Mouse (Mus musculus) heart, adult 10 weeks (tissue): Measurements from ENCODE around the gene Ogdh. TPM values are rescaled to one million over a fixed set of nuclear protein-coding genes. Genes with fewer than 3 reads are reported as not detected.

Source experiments
- polyA plus RNA-seq: library from polyadenylated mRNA; stranded (reverse); fragments of 350-450 nt; fragmentation: Illumina TruSeq; extraction: RNeasy Lipid Tissue Mini Kit (QIAGEN cat#74804); gene quantifications from one replicate; pipeline ENCODE4 v1.2.3, GENCODE M21; 2014; ENCODE audit warnings: low read depth, low replicate concordance

Gene Ogdh
- polyA plus RNA-seq: 1,297 TPM

DNA sequence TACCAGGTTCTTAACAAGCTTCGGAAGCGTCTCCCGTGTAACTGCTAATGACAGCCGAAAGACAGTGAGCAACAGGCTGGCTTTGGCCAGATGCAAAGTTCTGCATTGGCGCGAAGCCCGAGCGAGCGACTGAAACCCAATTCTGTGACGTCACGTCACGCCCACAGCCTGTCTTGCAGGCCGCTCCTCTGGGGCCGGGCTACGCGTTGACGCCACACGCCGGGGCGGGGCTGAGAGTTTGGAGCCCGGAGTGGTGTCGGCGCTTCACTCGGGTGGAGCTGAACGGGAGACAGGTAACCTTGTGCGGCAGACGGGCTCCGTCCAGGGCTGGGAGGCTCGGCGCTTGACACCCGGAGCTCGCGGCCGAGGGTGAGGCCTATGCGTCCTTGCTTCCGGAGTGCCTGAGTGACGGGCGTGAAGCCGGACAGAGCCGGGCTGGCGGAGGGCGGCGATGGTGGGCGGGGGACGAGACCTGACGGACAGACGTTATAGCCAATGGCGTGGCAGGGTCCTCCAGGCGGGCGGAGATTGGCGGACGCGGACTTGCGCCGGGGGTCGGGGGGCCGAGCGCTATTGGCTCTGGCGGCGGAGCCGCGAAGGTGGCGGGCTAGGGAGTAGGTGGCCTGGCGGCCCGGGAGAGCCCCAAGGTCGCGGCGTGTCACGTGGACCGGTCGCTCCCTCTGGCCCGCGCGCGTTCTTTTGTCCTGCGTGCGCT, at the start of gene Ogdh:
Ogdh (plus strand) TSS at position 233 of the 715 bp plus-strand sequence.

DNA sequence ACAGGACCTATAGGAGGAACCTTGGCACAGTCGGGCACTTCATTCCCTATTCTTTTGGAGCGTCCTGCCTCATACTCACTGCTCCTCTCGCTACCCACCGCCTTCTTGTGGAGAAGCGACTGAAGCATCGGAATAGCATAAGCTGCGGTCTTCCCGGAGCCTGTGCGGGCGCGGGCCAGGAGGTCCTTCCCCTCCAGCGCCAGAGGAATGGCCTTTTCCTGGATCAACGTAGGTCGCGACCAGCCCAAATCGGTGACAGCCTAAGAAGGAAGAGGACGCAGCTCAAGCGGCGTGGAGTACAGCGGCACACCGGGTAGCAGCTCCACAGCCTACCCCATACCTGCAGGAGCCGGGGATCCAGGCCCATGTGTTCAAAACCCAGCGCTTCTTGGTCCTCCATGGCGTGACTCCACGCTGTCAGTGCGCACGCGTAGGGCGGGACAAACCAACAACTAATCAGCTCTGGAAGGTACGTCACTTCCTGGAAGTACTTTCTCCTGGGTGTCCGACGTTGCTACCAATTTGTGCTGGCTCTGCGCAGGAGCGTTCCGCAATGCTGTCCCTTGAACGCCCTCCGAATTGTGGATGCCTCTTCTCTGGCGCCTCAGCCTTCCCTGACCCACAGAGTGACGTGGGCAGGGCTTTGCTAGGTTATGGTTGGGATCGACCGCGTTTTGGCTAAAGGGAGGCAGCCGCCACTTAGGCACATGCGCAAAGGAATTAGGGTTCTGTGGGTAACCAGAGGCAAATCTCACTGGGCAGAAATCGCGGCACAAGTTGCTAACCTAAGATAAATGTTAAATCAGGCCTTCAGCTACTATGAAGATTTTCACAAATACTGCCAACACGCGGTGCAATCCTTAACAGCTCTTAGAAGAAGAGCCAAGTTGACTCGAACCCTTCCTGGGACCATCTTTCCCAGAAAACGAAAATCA, 23.8 kb upstream of the Ogdh start, which contains the start of gene Ddx56:
Ddx56 (minus strand) TSS at position 453 of the 935 bp plus-strand sequence.

DNA sequence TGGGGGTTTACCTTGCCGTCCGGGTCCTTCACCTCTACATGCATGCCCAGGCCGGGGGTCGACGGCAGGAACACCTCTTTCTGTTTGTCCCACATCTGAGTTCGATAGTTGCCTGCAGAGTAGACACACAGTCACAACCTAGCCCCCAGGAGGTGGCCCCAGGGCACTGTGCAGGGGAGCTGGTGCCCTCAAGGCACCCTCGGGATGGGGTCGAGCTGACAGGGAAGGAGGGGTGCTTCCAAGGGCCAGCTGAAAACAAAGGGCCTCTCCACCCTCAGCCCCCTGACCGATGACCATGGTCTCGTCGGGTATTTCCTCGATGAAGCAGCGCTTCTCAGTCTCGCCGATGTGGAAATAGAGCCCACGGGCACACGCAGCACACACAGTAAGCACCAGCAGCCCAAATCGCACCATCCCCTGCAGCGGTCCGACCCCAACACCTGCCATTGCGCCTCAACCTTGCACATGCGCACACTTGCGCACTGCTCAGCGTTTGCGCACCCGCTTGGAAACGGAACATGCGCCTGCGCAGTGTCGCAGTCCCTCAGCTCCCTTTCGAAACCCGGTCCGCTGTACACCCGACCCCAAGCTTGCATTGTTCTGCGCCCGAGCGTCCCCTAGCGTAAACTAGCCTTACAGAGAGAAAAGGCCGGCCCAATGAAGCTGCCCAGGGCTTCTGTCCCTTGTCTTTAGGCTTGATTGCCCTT, 16.9 kb upstream of the Ogdh start, which contains the start of gene Tmed4:
Tmed4 (minus strand) TSS at position 484 of the 707 bp plus-strand sequence.

DNA sequence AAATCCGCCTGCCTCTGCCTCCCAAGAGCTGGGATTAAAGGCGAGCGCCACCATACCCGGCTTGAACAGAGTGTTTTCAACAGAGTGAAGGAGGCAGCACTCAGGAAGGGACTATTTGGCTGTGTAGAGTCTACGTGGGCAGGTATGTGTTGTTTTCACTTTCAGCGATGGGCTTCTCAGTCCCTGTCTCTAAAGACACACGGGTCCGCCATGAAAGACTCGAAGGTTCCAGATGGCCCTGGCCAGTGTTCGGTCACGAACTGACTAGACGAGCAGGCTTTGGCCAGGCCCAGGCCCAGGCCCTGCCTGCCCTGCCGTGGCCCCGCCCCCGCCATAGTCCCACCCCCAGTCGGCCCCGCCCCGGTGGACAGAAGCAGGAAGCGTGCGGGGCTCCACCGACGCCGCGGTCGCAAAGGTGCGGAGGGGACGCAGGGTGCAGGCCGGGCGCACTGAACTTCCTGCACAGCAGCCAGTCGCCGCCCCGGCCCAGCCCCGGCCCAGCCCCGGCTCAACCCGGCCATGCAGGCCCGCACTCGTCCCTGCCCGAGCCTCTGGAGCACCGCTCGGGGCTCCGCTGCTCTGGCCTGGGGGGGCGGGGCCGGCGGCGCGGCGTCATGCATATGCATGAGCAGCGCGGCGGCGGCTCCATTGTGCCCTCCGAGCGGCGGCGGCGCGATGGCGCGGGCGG, 97.4 kb downstream of the Ogdh start, which contains the start of gene Zmiz2:
Zmiz2 (plus strand) TSS at position 349 of the 688 bp plus-strand sequence.

Other genes with a start within 250 kb of the Ogdh start
- 7.6 TPM for gene Camk2b, start 225.3 kb upstream of the Ogdh start, polyA plus RNA-seq
- gene A730071L15Rik, start 91.6 kb upstream of the Ogdh start, polyA plus RNA-seq: not detected
- 55.5 TPM for gene Nudcd3, start 91.2 kb upstream of the Ogdh start, polyA plus RNA-seq
- gene Npc1l1, start 61.5 kb upstream of the Ogdh start, polyA plus RNA-seq: 0.13 TPM
- 27.7 TPM for gene Ddx56, start 23.9 kb upstream of the Ogdh start, polyA plus RNA-seq
- gene Tmed4, start 16.8 kb upstream of the Ogdh start, polyA plus RNA-seq: 93.1 TPM
- gene Zmiz2, start 97.4 kb downstream of the Ogdh start, polyA plus RNA-seq: 34.9 TPM
- gene Ppia, start 123.8 kb downstream of the Ogdh start, polyA plus RNA-seq: 599 TPM
- gene H2afv, start 152.8 kb downstream of the Ogdh start, polyA plus RNA-seq: 94.5 TPM
- 20.1 TPM for gene Purb, start 184.3 kb downstream of the Ogdh start, polyA plus RNA-seq
- gene Myo1g, start 229.3 kb downstream of the Ogdh start, polyA plus RNA-seq: 2.1 TPM